Mouse (Mus musculus) fibroblast of lung, adult 2 months (primary cell): ENCODE measurements around the gene Gmeb1.
"Not testable (repeated sequence)": the region's sequence is repeated elsewhere in the genome, so short reads cannot be mapped to it uniquely, and the experiment has no call there.

Experiments
- DNase-seq: peaks from one replicate; pipeline ENCODE4 v3.0.0-alpha.2; 2011; ENCODE audit warnings: low read depth

Gene Gmeb1

GRCm38 (mm10) chr4:132261514-132262357 lies at the start of gene Gmeb1:
TSS of gene Gmeb1 (minus strand) at chr4:132261602.
- DNase-seq = no peak

- DNase-seq = no peak
Observed at GRCm38 (mm10) chr4:132309849-132310472, 48.6 kb upstream of the Gmeb1 start.

- no peak for DNase-seq
Observed at GRCm38 (mm10) chr4:132309140-132309848, 47.9 kb upstream of the Gmeb1 start.

- peak; percentile 80 for DNase-seq
Observed at GRCm38 (mm10) chr4:132308437-132309139, 47.2 kb upstream of the Gmeb1 start.

GRCm38 (mm10) chr4:132306004-132306403 lies 44.6 kb upstream of the Gmeb1 start:
- no peak for DNase-seq

GRCm38 (mm10) chr4:132305276-132305675 lies 43.9 kb upstream of the Gmeb1 start:
- no peak for DNase-seq

GRCm38 (mm10) chr4:132303484-132303883 lies 42.1 kb upstream of the Gmeb1 start:
- DNase-seq = not testable (repeated sequence)

- no peak for DNase-seq
Observed at GRCm38 (mm10) chr4:132302939-132303479, 41.6 kb upstream of the Gmeb1 start, which contains the start of gene Rab42. TSS of gene Rab42 (minus strand) at chr4:132303385.

- no peak for DNase-seq
Observed at GRCm38 (mm10) chr4:132301965-132302938, 40.9 kb upstream of the Gmeb1 start.

- no peak for DNase-seq
Observed at GRCm38 (mm10) chr4:132301486-132301885, 40.1 kb upstream of the Gmeb1 start.

GRCm38 (mm10) chr4:132299849-132300248 lies 38.4 kb upstream of the Gmeb1 start:
- no peak for DNase-seq

- no peak for DNase-seq
Observed at GRCm38 (mm10) chr4:132295696-132296390, 34.4 kb upstream of the Gmeb1 start.

GRCm38 (mm10) chr4:132293682-132294240 lies 32.4 kb upstream of the Gmeb1 start:
- no peak for DNase-seq

GRCm38 (mm10) chr4:132292988-132293387 lies 31.6 kb upstream of the Gmeb1 start:
- DNase-seq = no peak

- no peak for DNase-seq
Observed at GRCm38 (mm10) chr4:132291624-132292335, 30.4 kb upstream of the Gmeb1 start.

GRCm38 (mm10) chr4:132291056-132291455 lies 29.7 kb upstream of the Gmeb1 start:
- no peak for DNase-seq

- DNase-seq = not testable (repeated sequence)
Observed at GRCm38 (mm10) chr4:132288840-132289239, 27.4 kb upstream of the Gmeb1 start.

- DNase-seq = no peak
Observed at GRCm38 (mm10) chr4:132275949-132276348, 14.5 kb upstream of the Gmeb1 start.
